Mouse (Mus musculus) intestine, embryonic 14.5 days (tissue): ENCODE measurements at regions not wholly inside any gene's neighbourhood (a gene's known extent, or its start where the extent isn't known, plus 50 kb on each side); places are given as distances from the start of the nearest gene placed in this dataset.

Source experiments
- ATAC-seq: fragments of 200-750 bp; cut with Nextera tagmentation; replicated peaks from 2 replicates; pipeline ENCODE4 v1.8.0; 2017; ENCODE audit warnings: low read depth, moderate number of reproducible peaks, moderate TSS enrichment, moderate library complexity; ENCODE audit not compliant: low FRiP score, low TSS enrichment
- DNase-seq: peaks from one replicate; pipeline ENCODE4 v3.0.0-alpha.2; 2018; ENCODE audit warnings: low spot score
- H3K27ac ChIP-seq: fragments of 300-500 bp; sonication (generic); 2 replicates; pipeline ENCODE4 v1.5.1; 2014; ENCODE audit warnings: low read depth, mild to moderate bottlenecking, control low read depth
- H3K27me3 ChIP-seq: fragments of 300-500 bp; sonication (generic); replicated peaks from 2 replicates; pipeline ENCODE4 v1.6.1; 2014; ENCODE audit warnings: low read length, control low read depth; ENCODE audit not compliant: control insufficient read depth, insufficient read depth
- H3K36me3 ChIP-seq: fragments of 300-500 bp; sonication (generic); 2 replicates; pipeline ENCODE4 v1.6.1; 2014; ENCODE audit warnings: low read length, control low read depth; ENCODE audit not compliant: control insufficient read depth, insufficient read depth
- H3K4me1 ChIP-seq: fragments of 300-500 bp; sonication (generic); replicated peaks from 2 replicates; pipeline ENCODE4 v1.6.1; 2014; ENCODE audit warnings: low read length, control low read depth, mixed read lengths; ENCODE audit not compliant: control insufficient read depth, insufficient read depth
- H3K4me2 ChIP-seq: fragments of 300-500 bp; sonication (generic); 2 replicates; pipeline ENCODE4 v1.6.1; 2014; ENCODE audit warnings: low read length
- H3K4me3 ChIP-seq: fragments of 300-500 bp; sonication (generic); 2 replicates; pipeline ENCODE4 v1.5.1; 2014; ENCODE audit warnings: low read depth, low read length, control low read depth, mixed read lengths
- H3K9ac ChIP-seq: fragments of 300-500 bp; sonication (generic); 2 replicates; pipeline ENCODE4 v1.6.1; 2014; ENCODE audit warnings: mild to moderate bottlenecking, low read length
- H3K9me3 ChIP-seq: fragments of 300-500 bp; sonication (generic); 2 replicates; pipeline ENCODE4 v1.6.1; 2016; ENCODE audit warnings: low read length, control low read depth; ENCODE audit not compliant: control insufficient read depth
- WGBS: fragments of 180-500 bp; shearing (Covaris S2); extraction: QIAGEN DNeasy Blood & Tissue Kit; methylation state at CpG from one replicate; pipeline ENCODE4 v1.1.7; 2014; 5-methylcytosine and 5-hydroxymethylcytosine counted together

GRCm38 (mm10) chr10:121150668-121151067, 116.9 kb downstream of the Wif1 start:
- H3K4me2 ChIP-seq = no peak overlapping the region
- DNase-seq = peak; percentile 18
- no peak for ATAC-seq
- no peaks in the 10 kb centered on the region for H3K9me3 ChIP-seq
- 73% methylated on average over 9 of the region's 9 CpGs for WGBS
- H3K4me1 ChIP-seq = no peaks in the 10 kb centered on the region
- H3K27me3 ChIP-seq = no peaks in the 10 kb centered on the region
- no peak overlapping the region for H3K4me3 ChIP-seq
- no peak overlapping the region for H3K9ac ChIP-seq
- H3K36me3 ChIP-seq = no peaks in the 10 kb centered on the region
- no peak overlapping the region for H3K27ac ChIP-seq

GRCm38 (mm10) chr10:121153625-121154024, 119.9 kb downstream of the Wif1 start:
- Histone ChIP-seq H3K36me3 (no peaks in the 10 kb centered on the region), H3K4me2 (no peak overlapping the region), H3K9me3 (no peaks in the 10 kb centered on the region), H3K4me3 (no peak overlapping the region), H3K27ac (no peak overlapping the region), H3K4me1 (no peaks in the 10 kb centered on the region), H3K9ac (no peak overlapping the region), H3K27me3 (no peaks in the 10 kb centered on the region)
- DNase-seq (peak; percentile 38), ATAC-seq (no peak)
- WGBS = 61% methylated on average over 4 of the region's 4 CpGs

- Histone ChIP-seq H3K27me3 (no peaks in the 10 kb centered on the region), H3K4me2 (no peak overlapping the region), H3K9ac (no peak overlapping the region), H3K36me3 (no peaks in the 10 kb centered on the region), H3K27ac (no peak overlapping the region), H3K9me3 (no peaks in the 10 kb centered on the region; the same call in 1 of the 2 replicates), H3K4me1 (no peaks in the 10 kb centered on the region), H3K4me3 (no peak overlapping the region)
- WGBS = 83% methylated on average over 7 of the region's 7 CpGs
- ATAC-seq (no peak), DNase-seq (no peak)
These were observed 126.7 kb downstream of the Wif1 start for GRCm38 (mm10) chr10:121160499-121160898.

GRCm38 (mm10) chr10:121161201-121161600, 127.4 kb downstream of the Wif1 start:
- no peak for ATAC-seq
- Histone ChIP-seq H3K36me3 (no peaks in the 10 kb centered on the region), H3K9me3 (no peaks in the 10 kb centered on the region; the same call in 1 of the 2 replicates), H3K27ac (no peak overlapping the region), H3K4me2 (no peak overlapping the region), H3K4me1 (no peaks in the 10 kb centered on the region), H3K27me3 (no peaks in the 10 kb centered on the region), H3K9ac (no peak overlapping the region), H3K4me3 (no peak overlapping the region)
- no peak for DNase-seq
- WGBS = 72% methylated on average over 11 of the region's 11 CpGs

GRCm38 (mm10) chr10:121174022-121174421, 140.3 kb downstream of the Wif1 start:
- ATAC-seq = no peak
- no peak for DNase-seq

GRCm38 (mm10) chr10:121189139-121189538, 155.4 kb downstream of the Wif1 start:
- Histone ChIP-seq H3K4me3 (no peak overlapping the region), H3K27ac (no peak overlapping the region), H3K4me2 (no peak overlapping the region), H3K9me3 (no peaks in the 10 kb centered on the region), H3K4me1 (no peaks in the 10 kb centered on the region), H3K9ac (no peak overlapping the region), H3K36me3 (no peaks in the 10 kb centered on the region), H3K27me3 (no peaks in the 10 kb centered on the region)
- WGBS = 95% methylated on average over 7 of the region's 7 CpGs
- DNase-seq = no peak
- ATAC-seq = no peak

More at GRCm38 (mm10) chr10:121174022-121174421, 140.3 kb downstream of the Wif1 start:
- Histone ChIP-seq H3K9ac (no peak overlapping the region), H3K27me3 (no peaks in the 10 kb centered on the region), H3K4me2 (no peak overlapping the region), H3K27ac (no peak overlapping the region), H3K4me3 (no peak overlapping the region), H3K9me3 (0 out of 2 replicates have a peak, but pooled peaks cover 2% of the 10 kb centered on the region), H3K36me3 (no peaks in the 10 kb centered on the region), H3K4me1 (no peaks in the 10 kb centered on the region)
- 88% methylated on average over 9 of the region's 9 CpGs for WGBS

GRCm38 (mm10) chr10:121199236-121199635, 151.8 kb downstream of the Tbc1d30 start:
- ATAC-seq (no peak), DNase-seq (no peak)
- Histone ChIP-seq H3K27me3 (no peaks in the 10 kb centered on the region), H3K4me2 (no peak overlapping the region), H3K9me3 (no peaks in the 10 kb centered on the region), H3K4me3 (no peak overlapping the region), H3K4me1 (no peaks in the 10 kb centered on the region), H3K9ac (no peak overlapping the region), H3K27ac (no peak overlapping the region), H3K36me3 (no peaks in the 10 kb centered on the region)
- WGBS = 76% methylated on average over 2 of the region's 2 CpGs

- Histone ChIP-seq H3K27ac (no peak overlapping the region), H3K36me3 (no peaks in the 10 kb centered on the region), H3K9ac (no peak overlapping the region), H3K9me3 (no peaks in the 10 kb centered on the region), H3K4me1 (peaks cover 5% of the 10 kb centered on the region; the same call in 1 of the 2 replicates), H3K27me3 (no peaks in the 10 kb centered on the region), H3K4me3 (no peak overlapping the region), H3K4me2 (no peak overlapping the region)
- no peak for ATAC-seq
- WGBS = 95% methylated on average over 7 of the region's 7 CpGs
- no peak for DNase-seq
These were observed 148.5 kb downstream of the Tbc1d30 start for GRCm38 (mm10) chr10:121202531-121202930.

GRCm38 (mm10) chr10:121205551-121205950, 145.5 kb downstream of the Tbc1d30 start:
- Histone ChIP-seq H3K9me3 (no peaks in the 10 kb centered on the region), H3K36me3 (no peaks in the 10 kb centered on the region), H3K4me2 (no peak overlapping the region), H3K27ac (no peak overlapping the region), H3K4me1 (peaks cover 5% of the 10 kb centered on the region; the same call in 1 of the 2 replicates), H3K27me3 (no peaks in the 10 kb centered on the region), H3K9ac (no peak overlapping the region), H3K4me3 (no peak overlapping the region)
- ATAC-seq (no peak), DNase-seq (no peak)
- WGBS = 78% methylated on average over 11 of the region's 11 CpGs
